Mouse (Mus musculus): ENCODE measurements around the gene Tpo.

Gene Tpo

DNA sequence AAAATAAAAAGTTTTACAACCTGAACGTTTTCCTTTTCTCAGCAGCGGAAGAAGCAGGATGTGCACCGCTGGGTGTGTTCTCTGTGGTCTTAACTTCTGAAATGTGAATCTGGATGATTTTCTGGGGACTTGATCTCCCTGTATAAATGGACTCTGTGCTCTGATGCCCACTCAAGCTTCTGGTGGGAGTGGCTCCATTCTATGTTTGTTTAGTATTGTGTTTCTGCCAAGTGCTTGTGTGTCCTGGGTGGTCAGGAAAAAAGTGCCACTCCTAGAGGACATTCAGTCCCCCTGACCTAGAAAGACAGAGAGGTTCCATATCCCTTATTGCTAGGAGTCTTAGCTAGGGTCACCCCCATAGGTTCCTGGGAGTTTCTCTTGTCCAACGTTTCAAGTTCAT lies at the start of gene Tpo:
TSS of gene Tpo (minus strand) at position 101 of the 400 bp plus-strand sequence.
- DNase-seq (ENCODE audit: extremely low read depth, low read depth): no peak

DNA sequence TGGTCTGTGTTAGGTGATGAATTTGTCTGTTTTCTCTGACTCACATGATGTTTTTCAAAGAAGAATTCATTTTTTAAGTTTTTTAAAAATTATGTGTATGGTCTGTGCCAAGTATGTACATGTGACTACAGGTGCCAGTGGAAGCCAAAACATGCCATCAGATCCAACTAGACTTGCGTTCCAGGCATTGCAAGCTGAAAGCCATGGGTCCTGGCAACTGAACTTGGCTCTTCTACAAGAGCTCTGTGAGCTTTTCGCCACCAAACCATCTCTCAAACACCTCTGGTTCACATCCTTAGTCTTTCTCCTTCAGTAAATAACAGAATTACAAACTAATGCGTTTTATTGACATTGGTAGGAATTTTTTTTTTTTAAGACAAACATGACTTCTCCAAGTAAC lies 49.3 kb upstream of the Tpo start:
- DNase-seq (ENCODE audit: extremely low read depth, low read depth): no peak

DNA sequence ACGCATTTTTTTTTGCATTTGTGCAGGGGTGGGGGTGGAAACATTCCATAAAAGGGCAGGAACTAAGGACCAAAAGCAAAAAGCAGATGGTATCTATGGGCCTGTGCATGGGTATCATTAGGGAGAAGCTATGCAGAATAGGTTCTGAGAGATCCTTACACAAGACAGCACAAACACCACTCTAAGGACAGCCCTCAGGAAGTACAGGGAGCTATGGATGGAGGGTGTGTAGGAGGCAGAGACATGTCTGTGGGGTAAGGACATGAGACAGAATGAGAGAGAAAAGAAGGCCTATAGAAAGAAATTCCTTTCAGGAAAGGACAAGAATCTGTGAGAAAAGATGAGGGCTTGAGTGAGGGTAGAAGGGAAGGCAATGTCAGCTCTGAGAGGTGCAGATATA lies 47.2 kb upstream of the Tpo start:
- no peak for DNase-seq (ENCODE audit: extremely low read depth, low read depth)

DNA sequence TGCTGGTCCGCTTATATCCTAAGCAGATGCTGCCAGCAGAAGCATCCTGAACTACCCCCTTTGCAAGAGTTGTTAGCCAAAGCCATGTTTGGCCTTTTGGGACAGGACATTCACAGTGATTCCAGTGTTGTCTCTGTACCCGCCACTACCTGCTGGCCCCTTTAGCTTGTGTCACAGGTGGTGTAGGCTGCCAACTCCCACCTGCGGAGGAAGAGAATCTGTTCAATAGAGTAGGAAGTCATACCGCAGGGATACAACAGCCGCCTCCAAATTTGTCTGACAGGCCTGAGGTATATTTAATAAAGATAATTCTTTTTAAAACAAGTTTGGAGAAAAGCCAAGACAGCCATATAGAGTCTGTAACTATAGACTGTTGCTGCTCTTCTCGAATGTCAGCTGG lies 45.5 kb upstream of the Tpo start:
- DNase-seq (ENCODE audit: extremely low read depth, low read depth): no peak

DNA sequence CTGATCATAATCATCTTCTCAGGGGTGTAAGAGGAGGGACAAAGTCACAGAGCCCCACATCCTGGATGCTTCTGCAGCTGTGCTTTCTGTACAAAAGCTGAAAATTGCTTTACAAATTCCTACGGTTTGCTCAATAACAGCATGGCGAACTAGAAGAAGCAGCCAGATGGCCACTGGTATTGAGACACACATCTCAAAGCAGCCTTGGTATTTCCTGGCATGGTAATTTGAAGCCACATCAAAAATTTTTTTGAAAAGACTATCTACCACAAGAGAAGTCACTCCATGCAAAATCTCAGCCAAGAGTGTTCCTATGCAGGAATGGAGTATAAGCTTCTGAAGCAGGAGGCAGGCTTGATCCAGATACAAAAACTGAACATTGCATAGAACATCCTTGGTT lies 45.1 kb upstream of the Tpo start:
- no peak for DNase-seq (ENCODE audit: extremely low read depth, low read depth)

DNA sequence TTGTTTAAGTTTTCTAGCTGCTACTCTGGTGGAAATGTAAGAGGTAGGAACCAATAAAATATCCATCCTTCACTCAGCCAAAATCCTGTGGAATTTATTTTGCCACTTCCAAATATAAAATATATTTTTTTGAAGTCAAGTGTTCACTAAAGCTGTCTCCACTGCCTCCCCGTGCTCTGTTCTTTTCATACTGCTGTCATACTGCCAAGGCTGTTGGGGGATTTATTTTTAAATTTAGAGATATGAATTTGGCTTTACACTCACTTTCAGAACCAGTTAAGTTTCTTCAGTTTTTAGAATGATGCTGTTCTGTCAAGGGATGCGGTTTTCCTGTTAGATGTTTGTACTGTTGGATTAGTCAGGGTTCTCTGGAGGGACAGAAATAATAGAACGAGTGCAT lies 36.1 kb upstream of the Tpo start:
- DNase-seq (ENCODE audit: extremely low read depth, low read depth): no peak

DNA sequence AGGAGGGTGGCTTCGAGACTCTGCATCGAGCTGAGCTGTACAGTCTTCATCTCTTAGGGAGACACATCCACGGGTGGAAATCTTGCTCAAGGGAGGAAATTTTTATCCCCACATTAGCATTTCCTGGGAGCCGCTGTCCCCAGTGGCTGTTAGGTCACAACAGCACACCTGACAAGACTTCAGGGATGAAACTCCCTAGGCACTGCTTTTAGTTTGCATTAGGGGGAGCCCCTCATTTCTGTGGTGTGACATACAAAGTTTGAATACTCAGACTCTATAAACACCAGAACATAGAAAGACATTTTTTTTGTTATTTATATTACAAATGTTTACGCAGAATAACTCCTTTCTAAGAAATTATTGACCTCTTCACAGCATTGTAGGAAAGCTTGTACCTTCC lies 32.1 kb upstream of the Tpo start:
- DNase-seq (ENCODE audit: extremely low read depth, low read depth): no peak

DNA sequence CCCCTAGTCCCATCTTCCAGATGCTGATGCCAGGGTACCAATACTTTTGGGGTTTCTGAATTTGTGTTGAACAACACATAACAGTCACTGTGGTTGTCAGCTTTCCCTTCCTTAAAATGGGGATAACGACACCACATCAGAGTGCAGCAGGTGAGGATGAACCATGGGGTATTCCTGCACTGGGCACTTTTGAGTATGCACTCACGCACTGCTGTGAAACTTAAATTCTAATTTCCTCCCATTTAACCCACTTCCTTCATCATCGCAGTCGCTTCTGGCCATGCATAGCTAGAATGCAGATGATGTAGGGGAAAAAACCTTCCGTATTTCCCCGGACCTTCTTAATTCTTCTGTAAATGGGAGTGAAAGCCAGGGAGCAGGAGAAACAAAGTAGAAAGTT lies 31.6 kb upstream of the Tpo start:
- DNase-seq (ENCODE audit: extremely low read depth, low read depth): no peak

DNA sequence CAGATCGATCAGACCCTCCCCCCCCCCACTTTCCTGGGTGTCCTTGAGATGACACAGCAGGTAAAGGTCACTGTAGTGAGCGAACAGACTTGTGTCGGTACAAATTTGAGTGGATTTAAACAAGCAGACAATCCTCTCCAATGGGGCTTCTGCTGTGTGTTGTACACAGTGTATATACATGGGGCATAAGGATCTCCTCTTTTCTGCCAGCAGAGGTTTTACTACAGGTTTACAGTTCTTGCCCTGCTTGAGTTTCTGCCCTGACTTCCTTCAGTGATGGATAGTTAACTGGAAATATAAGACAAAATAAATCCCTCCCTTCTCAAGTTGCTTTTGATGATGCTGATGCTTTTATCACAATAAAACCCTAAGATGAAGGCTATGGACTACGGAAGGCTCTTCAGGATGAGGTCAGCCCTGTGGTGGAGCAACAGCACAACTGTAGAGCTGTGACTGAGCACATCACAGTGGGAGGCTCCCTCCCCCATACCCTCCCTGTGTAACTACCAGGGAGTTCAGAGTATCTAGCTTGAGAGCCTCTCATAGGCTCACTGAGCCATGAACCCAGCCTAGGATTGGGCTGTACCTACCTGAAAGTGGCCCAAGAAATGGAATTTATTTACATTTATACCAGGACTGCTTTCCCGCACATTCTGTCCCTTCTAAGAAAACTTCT lies 29.4 kb upstream of the Tpo start:
- no peak for DNase-seq (ENCODE audit: extremely low read depth, low read depth)

DNA sequence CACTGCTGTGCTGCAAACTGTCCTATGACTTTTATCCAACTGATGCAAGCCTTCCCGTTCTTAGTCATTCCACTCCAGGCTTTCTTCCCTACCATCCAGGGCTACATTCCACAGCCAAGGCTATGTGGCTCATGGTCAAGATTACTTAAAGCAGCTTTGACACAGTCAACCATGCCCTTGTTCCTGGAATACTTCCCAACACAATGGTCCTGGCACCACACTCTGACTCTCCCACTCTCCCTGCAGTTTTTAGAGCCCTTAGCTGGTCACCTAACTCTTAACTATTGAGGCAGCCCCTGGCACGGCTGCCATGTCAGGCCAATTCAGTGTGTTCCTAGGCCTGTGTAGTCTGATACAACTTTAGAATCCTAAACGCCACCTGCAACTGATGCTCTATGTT lies 28.1 kb upstream of the Tpo start:
- no peak for DNase-seq (ENCODE audit: extremely low read depth, low read depth)

DNA sequence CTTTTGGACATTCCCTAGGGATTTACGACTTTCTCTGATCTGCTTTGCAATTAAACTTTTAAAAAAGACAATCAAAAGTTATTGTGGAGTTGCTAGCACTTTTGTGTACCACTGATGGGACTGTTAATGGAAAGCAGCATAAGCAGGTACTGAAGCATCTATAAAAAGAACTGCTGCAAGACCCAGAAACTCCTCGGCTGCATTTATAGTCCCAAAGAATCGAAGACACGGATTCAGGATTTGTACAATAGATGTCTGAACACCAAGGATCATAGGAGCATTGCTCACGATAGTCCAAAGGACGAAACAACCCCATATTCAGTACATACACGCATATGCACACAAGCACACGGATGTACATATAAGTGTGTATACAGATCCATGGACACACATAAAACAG lies 27.4 kb upstream of the Tpo start:
- DNase-seq (ENCODE audit: extremely low read depth, low read depth): no peak

DNA sequence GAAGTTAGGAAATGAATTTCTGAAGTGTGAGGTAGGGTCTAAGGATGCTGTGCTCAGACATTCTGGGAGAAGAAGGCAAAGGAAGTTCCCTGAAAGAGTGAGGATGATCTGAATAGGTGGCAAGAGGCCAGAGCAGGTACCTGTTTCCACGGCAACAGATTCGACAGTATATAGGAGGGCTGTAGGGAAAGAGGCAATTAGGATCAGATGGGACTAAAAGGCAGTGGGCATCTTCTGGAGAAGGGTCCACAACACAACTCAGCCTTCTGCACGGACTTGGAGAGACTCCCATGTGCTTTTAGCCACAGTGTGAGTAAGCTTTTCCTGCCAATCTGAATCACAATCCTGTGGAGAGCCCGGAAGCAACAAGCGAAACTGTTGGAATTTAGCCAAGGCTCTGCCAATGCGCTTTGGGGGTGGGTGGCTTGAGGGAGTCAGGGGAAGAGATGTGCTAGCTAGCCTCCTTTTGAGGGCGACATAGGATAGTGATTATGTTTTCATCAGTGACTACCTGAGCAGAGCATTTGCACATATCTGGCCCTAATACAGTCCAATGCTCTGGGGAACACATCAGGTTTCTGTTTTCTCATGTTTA lies 21.8 kb upstream of the Tpo start:
- no peak for DNase-seq (ENCODE audit: extremely low read depth, low read depth)

DNA sequence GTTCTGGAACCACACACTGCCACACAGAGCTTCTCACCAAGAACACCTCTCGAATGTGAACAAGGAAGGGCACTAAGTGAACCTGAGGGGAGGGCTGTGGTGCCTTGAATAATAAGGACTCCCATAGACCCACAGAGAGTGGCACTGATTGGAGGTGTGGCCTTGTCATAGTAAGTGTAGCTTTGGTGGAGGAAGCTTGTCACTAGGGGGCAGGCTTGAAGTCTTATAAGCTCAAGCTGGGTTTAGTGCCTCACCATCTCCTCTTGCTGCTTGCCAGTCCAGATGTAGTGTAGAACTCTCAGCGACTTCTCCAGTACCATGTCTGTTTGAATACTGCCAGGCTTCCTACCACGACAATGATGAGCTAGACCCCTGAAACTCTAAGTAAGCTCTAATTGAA lies 9.7 kb upstream of the Tpo start:
- no peak for DNase-seq (ENCODE audit: extremely low read depth, low read depth)

DNA sequence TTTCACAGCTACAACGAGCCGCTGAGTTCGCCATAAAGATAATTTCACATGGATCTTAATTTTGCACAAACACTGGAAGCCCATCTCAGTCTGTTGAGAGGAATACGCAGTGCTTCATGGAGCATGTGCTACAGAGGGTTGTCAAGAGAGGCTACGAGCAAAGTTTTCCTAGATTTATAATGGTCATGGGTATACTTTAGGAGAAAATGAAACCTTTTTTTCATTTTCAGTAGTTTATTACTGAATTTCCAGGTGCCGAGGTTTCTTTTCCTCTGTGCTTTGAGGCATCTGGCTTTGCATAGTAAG lies 3.1 kb downstream of the Tpo start:
- no peak for DNase-seq (ENCODE audit: extremely low read depth, low read depth)

DNA sequence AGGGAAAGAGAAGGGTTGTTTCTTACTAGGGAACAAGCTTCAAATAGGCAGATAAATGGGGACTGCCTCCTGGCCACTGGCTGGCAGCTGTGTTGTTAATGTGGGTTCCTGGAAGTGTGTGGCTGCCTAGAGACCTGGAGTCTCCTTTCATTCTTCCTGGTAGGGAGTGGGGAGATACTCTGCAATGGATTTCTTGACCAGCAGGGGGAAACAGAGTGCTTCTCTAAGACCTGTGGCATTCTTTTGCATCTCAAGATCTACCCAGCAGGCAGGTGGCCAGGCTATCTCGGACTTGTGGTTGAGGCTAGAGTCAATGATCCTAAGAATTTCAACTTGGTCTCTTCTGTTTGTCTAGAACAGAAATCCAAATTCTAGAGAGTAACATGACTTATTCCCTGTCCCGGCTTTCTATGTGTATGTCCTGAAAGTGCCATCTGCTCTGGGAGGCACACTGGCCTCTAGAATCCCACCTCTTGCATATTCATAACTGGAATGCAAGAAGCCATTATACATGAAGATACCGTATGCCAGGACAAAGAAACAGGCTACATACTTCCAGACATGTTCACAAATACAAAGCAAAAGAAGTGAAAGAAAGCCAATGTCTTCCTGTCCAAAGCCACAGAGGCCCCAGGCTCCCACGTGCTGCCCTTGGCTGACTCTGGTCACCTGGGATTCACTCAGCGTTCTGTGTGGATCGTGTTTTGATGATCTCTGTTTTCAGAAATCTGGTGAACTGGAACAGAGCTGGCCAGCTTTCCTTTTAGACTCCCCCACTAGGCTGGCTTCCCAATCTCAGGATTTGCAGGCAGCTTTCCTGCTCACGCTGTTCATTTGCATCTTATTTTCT lies 3.6 kb downstream of the Tpo start:
- DNase-seq (ENCODE audit: extremely low read depth, low read depth): no peak

DNA sequence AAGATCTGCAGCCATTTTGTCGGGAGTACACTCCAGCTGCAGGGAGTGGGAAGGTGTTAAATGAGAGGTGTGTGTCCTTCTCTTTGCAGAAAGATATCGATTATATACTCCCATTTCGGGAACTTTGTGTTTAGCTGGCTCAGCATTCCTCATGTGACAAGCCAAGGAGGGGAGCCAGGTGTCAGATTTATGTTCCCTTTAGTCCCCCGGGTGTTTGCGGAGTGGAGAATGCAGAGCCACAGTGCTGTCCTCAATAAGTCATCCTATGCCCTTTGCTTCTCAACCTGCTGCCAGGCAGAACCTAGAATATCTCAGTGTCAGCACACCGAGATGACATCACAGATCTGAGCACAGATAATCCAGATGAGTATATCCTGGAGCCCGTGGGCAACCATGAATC lies 10.1 kb downstream of the Tpo start:
- no peak for DNase-seq (ENCODE audit: extremely low read depth, low read depth)

DNA sequence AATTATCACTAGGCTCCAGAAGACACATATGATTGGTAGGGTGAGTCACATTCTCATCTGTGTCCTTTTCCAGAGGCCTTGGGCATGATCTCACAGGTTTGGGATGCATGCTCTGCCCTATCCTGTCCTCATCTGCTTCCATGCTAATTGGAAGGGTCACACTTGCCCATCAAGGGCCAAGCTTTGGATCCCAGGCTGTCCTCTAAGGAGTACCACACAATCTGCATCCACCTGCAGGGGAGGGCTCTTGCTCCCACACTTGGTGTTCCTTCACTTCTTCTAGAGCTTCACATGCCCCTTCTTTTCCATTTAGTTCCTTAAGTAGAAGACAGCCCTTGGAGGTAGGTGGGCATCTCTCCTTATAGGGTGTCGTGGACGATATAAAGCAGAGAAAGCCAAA lies 20.2 kb downstream of the Tpo start:
- DNase-seq (ENCODE audit: extremely low read depth, low read depth): no peak

DNA sequence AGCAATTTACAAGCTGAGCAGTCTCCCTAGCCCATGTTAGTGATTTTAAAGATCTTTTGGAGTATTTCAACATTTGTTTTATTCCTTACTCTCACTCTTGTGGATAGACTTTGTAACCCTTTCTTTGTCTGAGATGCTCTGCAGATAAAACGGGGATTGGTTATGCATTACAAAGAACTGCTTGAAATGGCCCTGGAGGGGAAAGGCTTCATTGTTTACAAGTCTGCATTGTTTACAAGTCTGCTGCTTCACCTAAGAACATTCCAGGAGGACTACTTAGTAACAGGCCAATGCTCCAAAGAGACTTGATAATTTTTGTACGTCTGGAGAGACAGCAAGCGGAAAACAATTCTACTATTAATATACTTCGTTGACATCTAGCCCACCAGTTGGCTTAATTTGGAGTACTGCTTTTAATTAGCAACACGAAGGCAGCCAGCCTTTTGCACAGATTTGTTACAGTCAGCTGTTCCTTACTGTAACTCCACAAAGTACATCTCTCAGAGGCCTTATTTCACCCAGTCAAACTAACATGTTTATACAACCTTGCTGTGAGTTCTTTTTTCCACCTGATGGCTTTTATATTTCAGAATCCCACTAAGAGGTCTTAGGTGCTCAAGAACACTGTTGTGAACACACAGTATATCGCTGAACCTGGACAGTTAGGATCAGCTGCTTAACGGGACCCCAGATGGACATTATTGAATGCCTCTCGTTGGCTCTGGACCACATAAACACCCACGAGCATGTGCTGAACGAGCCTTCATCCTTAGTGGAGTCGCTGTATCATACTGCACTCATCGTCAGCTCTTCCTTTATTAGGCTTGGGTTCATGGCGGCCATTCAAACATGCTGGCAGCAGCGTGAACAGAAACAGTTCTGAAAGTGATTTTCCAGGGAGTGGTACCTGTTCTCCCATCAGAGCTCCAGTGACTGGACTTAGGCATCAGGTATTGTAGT lies 22.5 kb downstream of the Tpo start:
- no peak for DNase-seq (ENCODE audit: extremely low read depth, low read depth)

DNA sequence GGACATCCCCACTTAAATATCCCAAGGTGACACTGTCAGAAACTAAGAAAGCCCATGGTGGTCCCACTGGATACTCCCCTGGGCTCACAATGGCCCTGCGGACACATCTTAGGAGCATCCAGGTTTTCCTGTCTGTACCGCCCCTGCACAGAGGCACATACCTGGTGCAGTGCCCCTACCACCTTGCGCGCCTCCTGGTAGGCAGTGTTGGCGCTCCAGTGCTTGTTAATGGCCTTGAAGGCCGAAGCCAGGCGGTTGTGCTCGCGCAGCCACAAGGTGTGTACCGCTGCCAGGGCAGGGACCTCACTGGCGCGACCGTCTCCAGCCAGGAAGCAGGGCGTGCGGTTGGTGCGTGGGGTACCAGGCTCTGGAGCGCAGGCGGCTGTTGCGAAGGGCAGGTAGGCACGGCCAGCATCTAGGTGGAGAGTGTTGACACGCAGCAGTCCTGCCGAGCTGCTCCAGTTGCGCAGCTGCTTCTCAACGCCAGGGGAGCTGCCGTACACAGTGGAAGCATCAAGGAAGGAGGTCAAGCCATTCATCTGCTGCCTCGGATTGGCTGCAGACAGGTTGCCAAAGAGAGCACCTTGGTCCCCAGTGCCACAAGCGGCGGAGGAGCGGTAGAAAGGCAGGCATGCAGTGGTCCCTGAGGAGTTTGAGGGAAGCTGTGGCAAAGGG lies 29.4 kb downstream of the Tpo start:
- no peak for DNase-seq (ENCODE audit: extremely low read depth, low read depth)

DNA sequence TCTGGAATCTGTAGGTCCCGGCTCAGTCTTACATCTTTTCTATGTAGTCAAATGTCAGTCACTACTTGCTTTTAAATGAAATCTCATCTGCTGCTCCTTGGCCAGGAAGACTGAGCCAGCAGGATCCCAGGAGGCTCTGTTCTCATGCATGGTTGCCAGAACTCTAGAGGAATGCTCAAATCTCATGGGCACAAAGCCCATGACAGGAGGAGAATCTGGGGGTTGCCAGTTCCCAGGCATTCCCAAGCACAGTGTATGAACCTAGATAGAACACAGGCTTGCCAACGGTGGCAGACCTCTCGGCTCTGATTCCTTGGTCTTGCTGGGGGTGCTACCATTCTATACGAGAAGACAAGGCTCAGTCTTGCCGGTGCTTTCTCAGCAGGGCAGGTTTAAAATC lies 40.3 kb downstream of the Tpo start:
- no peak for DNase-seq (ENCODE audit: extremely low read depth, low read depth)

DNA sequence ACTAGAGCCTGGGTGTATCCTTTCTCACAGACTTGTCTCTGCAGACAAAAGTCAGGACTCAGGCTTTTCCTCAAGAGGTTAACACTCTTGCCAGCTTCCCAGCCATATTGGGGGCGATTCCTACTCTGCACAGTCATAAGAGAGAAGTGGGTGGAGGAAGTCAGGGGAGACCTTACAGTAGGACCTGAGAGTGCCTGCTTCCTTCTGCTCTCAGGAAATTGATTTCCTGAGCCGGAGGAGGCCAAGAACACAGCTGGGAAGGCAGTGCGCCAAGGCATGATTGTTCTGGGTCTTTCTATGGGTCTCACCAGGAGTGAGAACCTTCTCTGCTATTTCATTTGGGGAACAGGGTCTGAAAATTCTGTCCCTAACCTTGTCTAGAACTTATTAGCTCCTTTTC lies 48.5 kb downstream of the Tpo start:
- no peak for DNase-seq (ENCODE audit: extremely low read depth, low read depth)
